Mouse (Mus musculus): ENCODE data around the gene Actr2.

DNA sequence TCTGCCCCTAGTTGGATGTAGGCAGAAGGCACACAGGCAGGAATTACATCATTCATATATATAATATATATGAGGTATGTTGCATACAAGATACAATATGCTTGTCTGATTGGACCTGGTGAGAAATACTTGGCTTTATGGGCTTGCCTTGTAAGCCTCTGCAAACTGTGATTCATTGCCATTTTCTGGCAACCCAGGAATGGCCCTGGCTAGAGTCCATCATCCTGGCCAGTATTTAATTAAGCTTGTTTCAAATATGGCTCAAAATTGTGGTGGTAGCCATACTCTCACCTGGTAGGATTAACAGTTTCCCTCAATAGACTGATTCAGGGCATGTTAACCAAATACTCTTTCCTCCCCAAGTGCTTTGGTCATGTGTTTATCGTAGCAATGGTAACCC is 46.6 kb downstream of the Actr2 start:
- TF ChIP-seq CTCF (IDR thresholded peaks at IDR 0.05; ENCODE audit: control insufficient read depth, insufficient read depth, insufficient read length) (no peak), USF1 (IDR thresholded peaks at IDR 0.05; ENCODE audit: low read depth) (no peak)
